Mouse (Mus musculus) intestine, embryonic 14.5 days (tissue): ENCODE measurements around the gene Map2k5. TPM values are rescaled to one million over a fixed set of nuclear protein-coding genes. Genes with fewer than 3 reads are reported as not detected.

ENCODE experiments used
- ATAC-seq: fragments of 200-750 bp; cut with Nextera tagmentation; replicated peaks from 2 replicates; pipeline ENCODE4 v1.8.0; 2017; ENCODE audit warnings: low read depth, moderate number of reproducible peaks, moderate TSS enrichment, moderate library complexity; ENCODE audit not compliant: low FRiP score, low TSS enrichment
- DNase-seq: peaks from one replicate; pipeline ENCODE4 v3.0.0-alpha.2; 2018; ENCODE audit warnings: low spot score
- H3K27ac ChIP-seq: fragments of 300-500 bp; sonication (generic); 2 replicates; pipeline ENCODE4 v1.5.1; 2014; ENCODE audit warnings: low read depth, mild to moderate bottlenecking, control low read depth
- H3K27me3 ChIP-seq: fragments of 300-500 bp; sonication (generic); replicated peaks from 2 replicates; pipeline ENCODE4 v1.6.1; 2014; ENCODE audit warnings: low read length, control low read depth; ENCODE audit not compliant: control insufficient read depth, insufficient read depth
- H3K36me3 ChIP-seq: fragments of 300-500 bp; sonication (generic); 2 replicates; pipeline ENCODE4 v1.6.1; 2014; ENCODE audit warnings: low read length, control low read depth; ENCODE audit not compliant: control insufficient read depth, insufficient read depth
- H3K4me1 ChIP-seq: fragments of 300-500 bp; sonication (generic); replicated peaks from 2 replicates; pipeline ENCODE4 v1.6.1; 2014; ENCODE audit warnings: low read length, control low read depth, mixed read lengths; ENCODE audit not compliant: control insufficient read depth, insufficient read depth
- H3K4me2 ChIP-seq: fragments of 300-500 bp; sonication (generic); 2 replicates; pipeline ENCODE4 v1.6.1; 2014; ENCODE audit warnings: low read length
- H3K4me3 ChIP-seq: fragments of 300-500 bp; sonication (generic); 2 replicates; pipeline ENCODE4 v1.5.1; 2014; ENCODE audit warnings: low read depth, low read length, control low read depth, mixed read lengths
- H3K9ac ChIP-seq: fragments of 300-500 bp; sonication (generic); 2 replicates; pipeline ENCODE4 v1.6.1; 2014; ENCODE audit warnings: mild to moderate bottlenecking, low read length
- H3K9me3 ChIP-seq: fragments of 300-500 bp; sonication (generic); 2 replicates; pipeline ENCODE4 v1.6.1; 2016; ENCODE audit warnings: low read length, control low read depth; ENCODE audit not compliant: control insufficient read depth
- WGBS: fragments of 180-500 bp; shearing (Covaris S2); extraction: QIAGEN DNeasy Blood & Tissue Kit; methylation state at CpG from one replicate; pipeline ENCODE4 v1.1.7; 2014; 5-methylcytosine and 5-hydroxymethylcytosine counted together
- polyA plus RNA-seq: library from polyadenylated mRNA; unstranded; fragments of >200 nt; fragmentation: Nextera tagmentation; extraction: Ambion mirVana; gene quantifications from 2 replicates; pipeline ENCODE4 v1.2.1, GENCODE M21; 2014

Gene Map2k5
- polyA plus RNA-seq, 1 experiment from 2014 or later, result 31.2 TPM

GRCm38 (mm10) chr9:63269839-63270238, 107.9 kb downstream of the Map2k5 start:
- ATAC-seq (no peak), DNase-seq (no peak)
- H3K4me2 ChIP-seq, result no peak overlapping the region
- H3K36me3 ChIP-seq, result 0 out of 2 replicates have a peak, but pooled peaks cover 3% of the 10 kb centered on the region
- 64% methylated on average over 3 of the region's 3 CpGs for whole genome bisulfite sequencing
- no peak overlapping the region for H3K4me3 ChIP-seq
- no peaks in the 10 kb centered on the region for H3K9me3 ChIP-seq
- no peak overlapping the region for H3K27ac ChIP-seq
- H3K9ac ChIP-seq, result no peak overlapping the region
- H3K27me3 ChIP-seq, result no peaks in the 10 kb centered on the region
- no peaks in the 10 kb centered on the region for H3K4me1 ChIP-seq

GRCm38 (mm10) chr9:63263188-63263587, 114.5 kb downstream of the Map2k5 start:
- ATAC-seq, result no peak
- DNase-seq, result no peak
- Histone ChIP-seq H3K27me3 (no peaks in the 10 kb centered on the region), H3K4me3 (no peak overlapping the region), H3K36me3 (0 out of 2 replicates have a peak, but pooled peaks cover 11% of the 10 kb centered on the region), H3K4me2 (no peak overlapping the region), H3K27ac (no peak overlapping the region), H3K9me3 (no peaks in the 10 kb centered on the region), H3K4me1 (no peaks in the 10 kb centered on the region), H3K9ac (no peak overlapping the region)
- WGBS, result 43% methylated on average over 1 of the region's 1 CpGs

DNA sequence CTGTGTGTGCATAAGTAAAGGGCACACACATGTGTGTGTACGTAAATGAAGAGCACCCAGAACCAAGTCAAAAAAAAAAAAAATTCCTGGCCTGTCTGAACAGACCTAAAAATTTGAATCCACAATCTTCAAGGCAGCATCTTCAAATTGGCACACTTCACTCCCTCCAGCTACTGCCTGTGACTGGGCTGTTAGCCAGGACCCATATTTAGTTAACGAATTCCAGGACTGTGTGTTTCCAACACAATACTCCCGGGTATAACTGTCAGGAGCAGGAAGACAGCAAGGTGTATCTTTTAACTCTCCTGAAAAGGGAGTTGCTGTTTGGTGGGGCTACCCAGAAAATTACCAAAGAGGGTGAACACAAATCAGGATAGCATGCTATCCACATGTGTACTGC, 118.9 kb downstream of the Map2k5 start:
- Histone ChIP-seq H3K36me3 (peaks cover 29% of the 10 kb centered on the region), H3K4me2 (no peak overlapping the region), H3K27me3 (no peaks in the 10 kb centered on the region), H3K9me3 (no peaks in the 10 kb centered on the region), H3K4me1 (no peaks in the 10 kb centered on the region), H3K27ac (no peak overlapping the region), H3K9ac (no peak overlapping the region), H3K4me3 (no peak overlapping the region)
- ATAC-seq (no peak), DNase-seq (no peak)
- WGBS, result 54% methylated on average over 3 of the region's 3 CpGs

- no peak overlapping the region for H3K27ac ChIP-seq
- H3K4me3 ChIP-seq, result no peak overlapping the region
- H3K4me1 ChIP-seq, result no peaks in the 10 kb centered on the region
- no peak overlapping the region for H3K4me2 ChIP-seq
- ATAC-seq (no peak), DNase-seq (no peak)
- WGBS, result 90% methylated on average over 4 of the region's 4 CpGs
- H3K9ac ChIP-seq, result no peak overlapping the region
- no peaks in the 10 kb centered on the region for H3K9me3 ChIP-seq
- H3K36me3 ChIP-seq, result peaks cover 31% of the 10 kb centered on the region
- H3K27me3 ChIP-seq, result no peaks in the 10 kb centered on the region
These were observed 120.0 kb downstream of the Map2k5 start for GRCm38 (mm10) chr9:63257739-63258138.

DNA sequence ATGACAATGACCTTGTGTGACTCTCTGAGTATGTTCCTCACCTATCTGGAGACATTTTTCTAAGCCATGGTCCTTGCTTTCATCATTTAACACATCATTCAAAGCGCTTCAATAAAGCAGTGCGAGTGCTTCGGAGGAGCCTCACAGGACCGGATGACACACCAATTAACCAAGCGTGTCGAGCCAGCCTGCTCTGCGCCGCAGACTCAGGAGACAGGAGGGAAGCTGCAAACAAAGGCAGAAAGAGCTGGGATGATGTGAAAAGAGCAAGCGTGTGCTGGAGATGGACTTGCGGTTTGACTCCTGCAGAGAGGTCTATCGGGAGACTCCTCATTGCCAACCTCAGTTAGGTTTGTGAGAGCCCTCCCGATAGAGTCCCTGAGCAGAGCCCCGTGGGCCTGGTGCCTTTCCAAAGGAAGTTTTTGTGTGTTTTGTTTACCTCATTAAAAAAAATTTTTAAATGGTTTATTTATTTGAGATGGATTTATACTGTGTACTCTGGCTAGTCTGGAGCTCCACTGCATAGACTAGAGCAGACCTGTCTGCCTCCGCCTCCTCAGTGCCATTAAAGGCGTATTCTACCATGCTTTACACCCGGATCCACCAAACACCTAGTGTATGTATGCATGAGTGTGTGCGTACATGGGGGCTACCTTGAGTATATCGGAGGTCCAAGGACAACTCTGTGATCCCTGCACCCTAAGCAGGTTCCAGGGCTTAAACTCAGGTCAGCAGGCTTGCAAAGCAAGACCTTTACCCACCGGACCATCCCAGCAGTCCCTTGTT, 126.7 kb downstream of the Map2k5 start:
- ATAC-seq, result no peak
- Histone ChIP-seq H3K36me3 (peaks cover 25% of the 10 kb centered on the region), H3K4me2 (no peak overlapping the region), H3K4me1 (no peaks in the 10 kb centered on the region), H3K4me3 (no peak overlapping the region), H3K9ac (no peak overlapping the region), H3K9me3 (no peaks in the 10 kb centered on the region), H3K27me3 (no peaks in the 10 kb centered on the region), H3K27ac (no peak overlapping the region)
- no peak for DNase-seq
- 82% methylated on average over 19 of the region's 19 CpGs for WGBS

- no peak overlapping the region for H3K4me2 ChIP-seq
These were observed 129.5 kb downstream of the Map2k5 start for GRCm38 (mm10) chr9:63248095-63248787.

DNA sequence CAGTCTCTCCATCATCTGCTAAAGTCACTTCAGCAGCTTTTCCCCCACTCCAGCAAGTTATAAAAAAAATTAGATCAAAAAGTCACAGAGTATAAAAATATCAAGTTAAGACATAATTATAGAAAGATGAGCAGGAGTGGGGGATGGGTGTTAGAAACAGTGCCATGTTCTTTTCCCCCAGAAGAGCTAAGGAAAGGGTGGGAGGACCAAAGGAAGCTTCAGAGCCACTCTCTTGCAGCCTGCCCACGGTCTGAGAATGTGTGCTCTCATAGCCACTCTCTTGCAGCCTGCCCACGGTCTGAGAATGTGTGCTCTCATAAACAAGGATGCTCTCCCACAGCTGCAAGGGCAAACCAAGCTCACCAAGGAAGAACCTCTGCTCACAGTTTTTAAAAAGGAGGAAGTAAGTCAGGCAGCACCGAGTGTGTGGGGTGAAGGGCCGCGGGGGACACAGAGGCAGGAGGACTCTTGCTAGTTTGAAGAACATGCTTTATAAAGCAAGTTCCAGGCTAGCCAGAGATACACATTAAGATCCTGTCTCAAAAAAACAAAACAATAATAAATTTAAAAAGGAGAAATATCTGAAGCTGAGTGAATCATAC, 131.0 kb downstream of the Map2k5 start:
- Histone ChIP-seq H3K9me3 (no peaks in the 10 kb centered on the region), H3K27me3 (no peaks in the 10 kb centered on the region), H3K4me1 (no peaks in the 10 kb centered on the region), H3K27ac (no peak overlapping the region), H3K9ac (no peak overlapping the region), H3K4me2 (no peak overlapping the region), H3K36me3 (peaks cover 14% of the 10 kb centered on the region; the same call in 1 of the 2 replicates), H3K4me3 (no peak overlapping the region)
- DNase-seq (no peak), ATAC-seq (no peak)
- WGBS, result 66% methylated on average over 5 of the region's 5 CpGs

More at GRCm38 (mm10) chr9:63248095-63248787, 129.5 kb downstream of the Map2k5 start:
- H3K27me3 ChIP-seq, result no peaks in the 10 kb centered on the region
- H3K9ac ChIP-seq, result no peak overlapping the region
- H3K36me3 ChIP-seq, result peaks cover 14% of the 10 kb centered on the region; the same call in 1 of the 2 replicates
- H3K4me1 ChIP-seq, result no peaks in the 10 kb centered on the region
- ATAC-seq (no peak), DNase-seq (no peak)
- H3K27ac ChIP-seq, result no peak overlapping the region
- H3K4me3 ChIP-seq, result no peak overlapping the region
- H3K9me3 ChIP-seq, result no peaks in the 10 kb centered on the region

DNA sequence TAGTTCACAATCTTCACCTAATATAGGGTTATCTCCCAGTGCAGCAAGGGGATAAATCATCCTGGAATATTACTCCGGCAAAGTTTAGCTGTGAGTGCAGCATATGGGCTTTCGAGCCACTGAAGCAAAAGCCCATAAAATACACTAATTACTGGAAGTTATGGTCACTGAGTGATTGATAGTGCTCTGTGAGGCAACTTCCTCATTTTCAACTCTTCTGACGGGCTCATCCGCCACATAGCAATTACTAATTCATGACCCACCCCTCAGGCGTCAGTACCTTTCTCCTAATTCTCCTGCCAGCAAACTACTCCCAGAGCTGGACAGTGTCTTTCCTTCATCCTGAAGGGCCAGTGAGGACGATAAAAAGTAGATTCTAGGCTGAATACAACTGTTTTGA, 135.7 kb downstream of the Map2k5 start:
- no peak overlapping the region for H3K4me3 ChIP-seq
- no peak for DNase-seq
- no peak overlapping the region for H3K27ac ChIP-seq
- H3K9ac ChIP-seq, result no peak overlapping the region
- H3K4me2 ChIP-seq, result no peak overlapping the region
- no peaks in the 10 kb centered on the region for H3K9me3 ChIP-seq
- H3K36me3 ChIP-seq, result 0 out of 2 replicates have a peak, but pooled peaks cover 5% of the 10 kb centered on the region
- no peaks in the 10 kb centered on the region for H3K4me1 ChIP-seq
- no peak for ATAC-seq
- 39% methylated on average over 6 of the region's 6 CpGs for whole genome bisulfite sequencing
- no peaks in the 10 kb centered on the region for H3K27me3 ChIP-seq
